Mouse (Mus musculus): ENCODE measurements at regions not wholly inside any gene's neighbourhood (a gene's known extent, or its start where the extent isn't known, plus 50 kb on each side); places are given as distances from the start of the nearest gene placed in this dataset.
A peak's percentile ranks its signal among the peaks of the same experiment; 100 is the strongest.

- DNase-seq (ENCODE audit: inconsistent age in 2 of 2, low spot score in 1 of 2): no peak
Measured at GRCm38 (mm10) chr16:21318640-21319365, 104.1 kb upstream of the Vps8 start.

GRCm38 (mm10) chr16:21320284-21320683 lies 102.6 kb upstream of the Vps8 start:
- no peak for DNase-seq (ENCODE audit: inconsistent age in 2 of 2, low spot score in 1 of 2)

GRCm38 (mm10) chr16:21321188-21322070 lies 101.5 kb upstream of the Vps8 start:
- no peak for DNase-seq (ENCODE audit: inconsistent age in 2 of 2, low spot score in 1 of 2)

GRCm38 (mm10) chr16:21322437-21322836 lies 100.5 kb upstream of the Vps8 start:
- peak in 1 of 2 experiments; percentile 53 for DNase-seq (ENCODE audit: inconsistent age in 2 of 2, low spot score in 1 of 2)

- DNase-seq (ENCODE audit: inconsistent age in 2 of 2, low spot score in 1 of 2): peak in 1 of 2 experiments; percentile 51
Measured at GRCm38 (mm10) chr16:21323446-21324034, 99.4 kb upstream of the Vps8 start.

GRCm38 (mm10) chr16:21327969-21328368 lies 94.9 kb upstream of the Vps8 start:
- no peak for DNase-seq (ENCODE audit: inconsistent age in 2 of 2, low spot score in 1 of 2)

GRCm38 (mm10) chr16:21329199-21329598 lies 93.7 kb upstream of the Vps8 start:
- DNase-seq (ENCODE audit: inconsistent age in 2 of 2, low spot score in 1 of 2): no peak

GRCm38 (mm10) chr16:21331229-21331628 lies 91.7 kb upstream of the Vps8 start:
- no peak for DNase-seq (ENCODE audit: inconsistent age in 2 of 2, low spot score in 1 of 2)

- no peak for DNase-seq (ENCODE audit: inconsistent age in 2 of 2, low spot score in 1 of 2)
Measured at GRCm38 (mm10) chr16:21332411-21332810, 90.5 kb upstream of the Vps8 start.

- no peak for DNase-seq (ENCODE audit: inconsistent age in 2 of 2, low spot score in 1 of 2)
Measured at GRCm38 (mm10) chr16:21332862-21333222, 90.1 kb upstream of the Vps8 start.

GRCm38 (mm10) chr16:21333223-21333951 lies 89.5 kb upstream of the Vps8 start:
- DNase-seq (ENCODE audit: inconsistent age in 2 of 2, low spot score in 1 of 2): peak; percentile 92 to 97

- no peak for DNase-seq (ENCODE audit: inconsistent age in 2 of 2, low spot score in 1 of 2)
Measured at GRCm38 (mm10) chr16:21339061-21339459, 83.9 kb upstream of the Vps8 start.

- DNase-seq (ENCODE audit: inconsistent age in 2 of 2, low spot score in 1 of 2): peak; percentile 55 to 89
Measured at GRCm38 (mm10) chr16:21339460-21340081, 83.3 kb upstream of the Vps8 start.

GRCm38 (mm10) chr16:21340136-21340535 lies 82.8 kb upstream of the Vps8 start:
- DNase-seq (ENCODE audit: inconsistent age in 2 of 2, low spot score in 1 of 2): no peak

- peak in 1 of 2 experiments; percentile 40 for DNase-seq (ENCODE audit: inconsistent age in 2 of 2, low spot score in 1 of 2)
Measured at GRCm38 (mm10) chr16:21349869-21350268, 73.0 kb upstream of the Vps8 start.

- DNase-seq (ENCODE audit: inconsistent age in 2 of 2, low spot score in 1 of 2): no peak
Measured at GRCm38 (mm10) chr16:21351289-21351688, 71.6 kb upstream of the Vps8 start.

GRCm38 (mm10) chr16:21353111-21353510 lies 69.8 kb upstream of the Vps8 start:
- no peak for DNase-seq (ENCODE audit: inconsistent age in 2 of 2, low spot score in 1 of 2)

- no peak for DNase-seq (ENCODE audit: inconsistent age in 2 of 2, low spot score in 1 of 2)
Measured at GRCm38 (mm10) chr16:21353545-21353944, 69.4 kb upstream of the Vps8 start.

- DNase-seq (ENCODE audit: inconsistent age in 2 of 2, low spot score in 1 of 2): no peak
Measured at GRCm38 (mm10) chr16:21355638-21356037, 67.3 kb upstream of the Vps8 start.

- DNase-seq (ENCODE audit: inconsistent age in 2 of 2, low spot score in 1 of 2): no peak
Measured at GRCm38 (mm10) chr16:21357433-21357832, 65.5 kb upstream of the Vps8 start.

Measured in adrenal gland, adult (tissue).